Mouse (Mus musculus) lung, adult 2 months (tissue): ENCODE measurements at regions not wholly inside any gene's neighbourhood (a gene's known extent, or its start where the extent isn't known, plus 50 kb on each side); places are given as distances from the start of the nearest gene placed in this dataset.

Experiments used
- DNase-seq: peaks from one replicate; pipeline ENCODE4 v3.0.0; 2022
- H3K4me1 ChIP-seq: fragments of 200-500 bp; 2 replicates; pipeline ENCODE4 v1.6.1; 2011; ENCODE audit warnings: low read length; ENCODE audit not compliant: control insufficient read depth, insufficient read depth
- H3K4me3 ChIP-seq: fragments of 200-500 bp; replicated peaks from 2 replicates; pipeline ENCODE3; 2011; ENCODE audit warnings: low read depth, mild to moderate bottlenecking, control low read depth, low read length; ENCODE audit errors: extremely low read depth
- CTCF ChIP-seq: fragments of 200-500 bp; IDR thresholded peaks from 2 replicates; pipeline ENCODE4 v1.5.1; 2011; ENCODE audit warnings: mild to moderate bottlenecking, low read length, control low read depth; ENCODE audit not compliant: insufficient read depth
- POLR2A ChIP-seq: fragments of 200-500 bp; IDR thresholded peaks from 2 replicates; pipeline ENCODE4 v1.6.1; 2011; ENCODE audit warnings: low read depth, mild to moderate bottlenecking, control low read depth, low read length, borderline replicate concordance; ENCODE audit errors: extremely low read depth
- WGBS: fragments of 180-500 bp; shearing (Covaris S2); methylation state at CpG from one replicate; pipeline ENCODE4 v1.1.7; 2018; 5-methylcytosine and 5-hydroxymethylcytosine counted together

- WGBS = 60% methylated on average over 1 of the region's 1 CpGs
- Histone ChIP-seq H3K4me1 (no peaks in the 10 kb centered on the region), H3K4me3 (no peak overlapping the region)
- no peak for DNase-seq
- no peak for TF ChIP-seq CTCF
- TF ChIP-seq POLR2A = no peak
Observed at GRCm38 (mm10) chr1:120667776-120668175, 65.6 kb downstream of the En1 start.

- 40% methylated on average over 12 of the region's 12 CpGs for WGBS
- TF ChIP-seq CTCF = no peak
- TF ChIP-seq POLR2A = no peak
- H3K4me3 ChIP-seq = no peak overlapping the region
- no peak for DNase-seq
- no peaks in the 10 kb centered on the region for H3K4me1 ChIP-seq
Observed at GRCm38 (mm10) chr1:120683532-120684245, 81.5 kb downstream of the En1 start.

- TF ChIP-seq CTCF (no peak), POLR2A (no peak)
- Histone ChIP-seq H3K4me1 (no peaks in the 10 kb centered on the region), H3K4me3 (no peak overlapping the region)
- 44% methylated on average over 6 of the region's 6 CpGs for WGBS
- DNase-seq = no peak
Observed at GRCm38 (mm10) chr1:120685650-120686244, 83.5 kb downstream of the En1 start.

- H3K4me1 ChIP-seq = no peaks in the 10 kb centered on the region
- no peak for DNase-seq
- no peak overlapping the region for H3K4me3 ChIP-seq
- WGBS = 69% methylated on average over 2 of the region's 2 CpGs
- TF ChIP-seq CTCF = no peak
- TF ChIP-seq POLR2A = no peak
Observed at GRCm38 (mm10) chr1:120691571-120691970, 89.4 kb downstream of the En1 start.

- 74% methylated on average over 4 of the region's 4 CpGs for WGBS
- Histone ChIP-seq H3K4me3 (no peak overlapping the region), H3K4me1 (no peaks in the 10 kb centered on the region)
- no peak for DNase-seq
- no peak for TF ChIP-seq CTCF
- no peak for TF ChIP-seq POLR2A
Observed at GRCm38 (mm10) chr1:120698189-120698588, 96.0 kb downstream of the En1 start.

GRCm38 (mm10) chr1:120704201-120704600 is 102.0 kb downstream of the En1 start:
- DNase-seq = no peak

GRCm38 (mm10) chr1:120706011-120706410 is 103.8 kb downstream of the En1 start:
- Histone ChIP-seq H3K4me3 (no peak overlapping the region), H3K4me1 (no peaks in the 10 kb centered on the region)
- no peak for DNase-seq
- WGBS = 56% methylated on average over 1 of the region's 1 CpGs
- no peak for TF ChIP-seq POLR2A
- TF ChIP-seq CTCF = no peak

More at GRCm38 (mm10) chr1:120704201-120704600, 102.0 kb downstream of the En1 start:
- TF ChIP-seq POLR2A (no peak), CTCF (no peak)
- H3K4me3 ChIP-seq = no peak overlapping the region
- no peaks in the 10 kb centered on the region for H3K4me1 ChIP-seq
- WGBS = 65% methylated on average over 5 of the region's 5 CpGs

GRCm38 (mm10) chr1:120708511-120708910 is 106.3 kb downstream of the En1 start:
- H3K4me3 ChIP-seq = no peak overlapping the region
- 58% methylated on average over 5 of the region's 5 CpGs for WGBS
- no peak for DNase-seq
- H3K4me1 ChIP-seq = no peaks in the 10 kb centered on the region
- TF ChIP-seq CTCF = no peak
- TF ChIP-seq POLR2A = no peak

GRCm38 (mm10) chr1:120715105-120715877 is 113.1 kb downstream of the En1 start:
- Histone ChIP-seq H3K4me3 (no peak overlapping the region), H3K4me1 (no peaks in the 10 kb centered on the region)
- DNase-seq = no peak
- 59% methylated on average over 9 of the region's 9 CpGs for WGBS
- TF ChIP-seq CTCF = no peak
- no peak for TF ChIP-seq POLR2A
